Mouse (Mus musculus): ENCODE results near the gene Adcy1.
"Not testable (repeated sequence)": the region's sequence is repeated elsewhere in the genome, so short reads cannot be mapped to it uniquely, and the experiment has no call there.

Gene Adcy1

DNA sequence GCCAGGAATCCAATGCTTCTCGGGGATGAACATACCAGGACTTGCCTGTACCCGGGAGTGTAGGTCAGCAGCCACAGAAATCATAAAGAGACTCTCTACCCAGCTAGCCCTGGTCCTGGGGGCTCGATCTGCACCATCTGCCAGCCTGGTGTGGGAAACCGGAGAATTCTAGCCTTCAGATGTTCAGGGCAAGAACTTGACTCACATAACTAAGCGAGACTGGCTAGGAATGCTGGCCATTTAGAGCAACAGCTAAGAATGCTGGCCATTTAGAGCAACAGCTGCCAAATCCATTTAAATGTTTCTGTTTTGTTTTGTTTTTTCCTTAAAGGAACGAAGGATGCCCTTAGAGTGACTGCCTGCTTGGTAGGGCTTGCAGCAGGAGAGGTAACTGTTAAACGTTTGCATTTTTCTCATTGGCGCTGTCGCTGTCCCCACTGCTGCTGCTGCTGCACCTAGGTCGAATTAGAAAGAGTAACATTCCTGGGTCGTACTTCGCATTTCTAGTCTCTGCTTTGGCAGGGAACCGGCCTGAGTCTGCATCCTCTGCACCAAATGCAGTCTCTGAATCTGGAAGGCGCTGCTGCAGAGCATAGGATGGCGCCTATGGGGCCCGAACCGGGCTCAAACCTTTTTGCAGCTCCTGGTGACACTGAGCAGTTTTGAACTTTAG, 149.0 kb downstream of the Adcy1 start:
- no peak for DNase-seq (ENCODE audit: extremely low read depth, insufficient read length, low spot score)

DNA sequence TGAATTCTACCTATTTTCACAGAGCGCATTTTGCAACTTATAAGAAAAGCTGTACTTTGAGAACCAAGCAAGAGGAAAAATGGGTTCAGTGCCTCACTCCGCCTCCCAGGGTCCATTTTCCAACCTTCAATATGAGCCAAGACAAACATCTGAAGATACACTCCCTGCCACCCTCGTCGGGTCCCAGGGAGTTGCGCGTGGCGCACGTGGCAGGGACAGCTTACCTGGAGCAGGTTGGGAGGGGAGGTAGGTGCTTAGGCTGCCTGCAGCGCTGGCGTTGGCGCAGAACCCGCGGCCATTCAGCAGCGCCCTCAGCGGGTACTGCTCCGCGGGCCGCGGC, 149.8 kb downstream of the Adcy1 start:
- DNase-seq (ENCODE audit: extremely low read depth, insufficient read length, low spot score) = no peak

DNA sequence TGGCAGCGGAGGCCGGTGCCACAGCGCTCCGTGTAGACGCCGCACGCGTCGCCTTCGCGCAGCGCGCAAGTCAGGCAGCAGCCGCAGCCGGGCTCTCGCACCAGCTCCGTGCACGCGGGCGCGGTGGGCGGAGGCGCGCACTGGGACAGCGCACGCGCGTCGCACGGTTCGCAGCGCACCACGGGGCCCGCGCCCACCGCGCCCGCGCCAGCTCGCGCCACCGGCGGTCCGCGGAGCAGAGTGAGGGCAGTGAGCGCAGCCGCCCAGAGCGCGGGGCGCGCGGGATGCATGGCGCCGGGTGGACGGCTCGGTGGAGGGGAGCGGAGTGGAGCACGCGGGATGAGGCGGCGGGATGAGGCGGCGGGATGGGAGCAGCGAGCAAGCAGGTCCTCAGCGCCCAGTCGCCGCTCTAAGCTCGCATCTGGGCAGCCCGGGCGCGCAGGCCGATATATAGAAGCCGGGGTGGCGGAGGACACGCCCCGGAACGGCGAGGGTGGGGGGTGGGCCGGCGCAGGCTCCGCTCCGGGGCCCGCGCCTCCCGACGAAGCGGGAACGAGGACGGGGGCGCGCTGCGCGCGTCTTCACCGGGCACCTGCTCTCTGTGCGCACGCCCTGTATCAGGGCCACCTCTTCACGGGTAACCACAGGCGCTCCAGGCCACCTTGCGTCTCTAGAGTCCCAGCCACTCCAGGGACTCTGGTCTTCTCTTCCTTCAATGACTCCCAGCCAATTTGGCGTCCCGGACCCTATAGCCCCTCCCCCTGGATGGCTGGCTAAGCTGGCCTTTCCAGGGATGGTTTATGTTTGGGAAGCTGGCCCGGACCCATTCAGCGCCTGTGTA, 150.4 kb downstream of the Adcy1 start, which contains the start of gene Igfbp3:
TSS of gene Igfbp3 (minus strand) at position 423 of the 841 bp plus-strand sequence.
- no peak for DNase-seq (ENCODE audit: extremely low read depth, insufficient read length, low spot score)

DNA sequence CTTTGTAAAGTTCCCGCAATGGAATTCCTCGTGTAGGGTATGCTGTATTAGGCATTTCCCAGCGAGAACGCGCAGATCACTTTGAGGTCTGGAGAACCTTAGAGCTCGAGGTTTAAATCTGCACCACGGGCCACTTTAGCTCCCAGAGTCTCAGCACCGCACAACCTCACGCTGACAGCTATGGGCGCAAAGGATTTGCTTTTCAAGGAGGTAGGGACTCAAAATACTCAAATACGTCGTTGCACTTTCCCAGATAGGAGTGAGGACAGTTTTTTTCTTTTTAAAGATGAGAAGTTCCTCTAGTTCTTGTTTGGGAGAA, 151.0 kb downstream of the Adcy1 start:
- no peak for DNase-seq (ENCODE audit: extremely low read depth, insufficient read length, low spot score)

DNA sequence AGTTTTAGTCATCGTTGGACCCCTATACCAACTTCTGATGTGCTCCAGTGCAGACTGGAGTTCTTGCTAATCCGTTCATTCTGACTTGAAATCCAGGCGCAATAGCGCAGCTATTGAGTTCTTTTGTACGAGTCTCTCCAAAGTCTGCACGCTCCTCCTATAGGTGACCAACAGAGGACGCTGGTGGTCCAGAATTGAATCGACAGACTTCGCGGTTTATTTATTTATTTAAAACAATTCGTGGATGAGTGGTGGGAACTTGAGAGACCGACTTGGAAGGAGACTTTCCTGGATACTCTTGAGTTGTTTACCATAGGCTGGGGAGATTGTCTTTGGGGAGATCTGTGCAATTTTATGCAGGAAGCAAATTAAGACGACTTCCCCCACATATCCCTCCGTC, 151.5 kb downstream of the Adcy1 start:
- no peak for DNase-seq (ENCODE audit: extremely low read depth, insufficient read length, low spot score)

DNA sequence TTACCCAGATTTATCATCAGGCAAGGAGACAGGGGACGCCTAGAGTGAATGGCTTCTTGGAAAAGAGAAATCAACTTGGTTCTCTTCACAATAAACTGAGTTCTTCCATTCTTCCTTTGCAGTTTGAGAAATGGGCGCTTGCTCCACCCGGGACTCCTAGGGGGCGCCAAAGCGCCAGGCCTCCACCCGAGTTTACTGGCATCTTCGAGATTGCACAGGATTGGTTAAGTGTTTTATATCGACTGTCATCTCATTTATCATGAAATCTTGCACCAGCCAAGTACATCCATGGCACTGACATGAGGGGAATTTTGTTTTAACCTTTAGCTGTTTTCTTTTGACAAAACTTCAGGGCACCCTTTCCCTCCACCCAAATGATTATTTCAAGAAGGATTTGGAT, 152.4 kb downstream of the Adcy1 start:
- peak; percentile 52 for DNase-seq (ENCODE audit: extremely low read depth, insufficient read length, low spot score)

DNA sequence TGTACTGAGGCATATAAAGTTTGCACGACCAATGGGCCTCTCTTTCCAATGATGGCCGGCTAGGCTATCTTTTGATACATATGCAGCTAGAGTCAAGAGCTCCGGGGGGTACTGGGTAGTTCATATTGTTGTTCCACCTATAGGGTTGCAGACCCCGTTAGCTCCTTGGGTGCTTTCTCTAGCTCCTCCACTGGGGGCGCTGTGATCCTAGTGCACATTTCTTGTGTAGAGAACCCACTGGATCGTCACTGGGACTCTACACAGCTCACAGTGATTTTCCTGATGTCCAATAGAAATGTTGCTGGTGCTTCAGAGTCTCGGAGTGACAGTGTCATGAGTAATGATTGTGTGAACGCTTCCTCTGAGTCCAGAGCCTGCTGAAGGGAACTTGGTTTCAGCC, 158.5 kb downstream of the Adcy1 start:
- not testable (repeated sequence) for DNase-seq (ENCODE audit: extremely low read depth, insufficient read length, low spot score)

DNA sequence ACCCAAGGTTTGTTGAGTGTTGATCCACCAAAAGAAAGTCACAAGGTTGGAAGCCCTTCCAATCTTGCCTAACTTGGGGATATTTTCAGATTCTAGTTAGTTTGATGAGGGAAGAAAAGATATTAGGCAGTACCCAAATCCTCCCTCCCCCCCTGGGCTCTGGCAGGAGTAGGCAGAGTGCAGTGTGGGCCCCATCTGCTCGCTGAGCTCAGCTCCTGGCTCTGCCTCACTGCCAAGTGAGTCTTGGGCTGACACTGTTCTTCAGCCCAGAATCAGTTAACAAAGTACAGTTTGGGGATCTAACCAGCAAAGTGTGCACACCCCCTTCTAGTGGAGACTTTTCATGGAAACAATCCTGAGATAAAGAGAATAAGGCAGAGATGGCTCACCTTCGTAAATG, 162.9 kb downstream of the Adcy1 start:
- no peak for DNase-seq (ENCODE audit: extremely low read depth, insufficient read length, low spot score)

DNA sequence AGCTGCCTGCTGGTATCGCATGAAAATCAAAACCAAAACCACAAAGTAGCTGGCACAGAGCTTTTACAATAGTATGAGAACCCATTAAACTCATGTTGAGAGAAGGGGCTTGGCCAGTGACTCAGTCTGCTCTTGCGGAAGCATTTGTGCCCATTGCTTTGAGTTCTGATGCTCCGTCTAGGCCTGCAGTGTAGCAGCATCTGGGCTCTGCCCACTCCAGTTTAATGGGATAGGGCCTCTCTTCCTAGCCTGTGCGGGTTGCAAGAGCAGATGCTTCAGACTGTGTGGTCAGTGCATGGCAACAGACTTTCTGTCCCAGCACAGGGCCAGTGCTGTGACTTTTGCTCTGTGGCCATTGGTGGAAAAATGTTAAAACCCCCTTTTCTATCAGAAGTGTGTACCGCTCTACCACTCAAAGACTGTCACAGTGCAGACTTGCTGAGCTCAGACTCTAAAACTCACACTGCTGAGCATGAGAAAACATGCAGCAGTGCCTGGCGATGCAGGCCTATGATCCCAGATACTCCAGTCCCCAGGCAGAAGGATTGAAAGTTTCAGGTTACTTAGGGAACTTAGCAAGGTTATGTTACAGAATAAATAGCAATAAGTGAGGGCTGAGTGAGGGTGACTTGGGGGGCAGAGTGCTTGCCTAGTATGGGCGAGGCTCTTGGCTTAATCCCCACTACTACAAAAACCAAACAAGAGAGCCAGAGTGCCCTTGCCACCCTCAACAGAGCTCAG, 163.7 kb downstream of the Adcy1 start:
- DNase-seq (ENCODE audit: extremely low read depth, insufficient read length, low spot score) = no peak

DNA sequence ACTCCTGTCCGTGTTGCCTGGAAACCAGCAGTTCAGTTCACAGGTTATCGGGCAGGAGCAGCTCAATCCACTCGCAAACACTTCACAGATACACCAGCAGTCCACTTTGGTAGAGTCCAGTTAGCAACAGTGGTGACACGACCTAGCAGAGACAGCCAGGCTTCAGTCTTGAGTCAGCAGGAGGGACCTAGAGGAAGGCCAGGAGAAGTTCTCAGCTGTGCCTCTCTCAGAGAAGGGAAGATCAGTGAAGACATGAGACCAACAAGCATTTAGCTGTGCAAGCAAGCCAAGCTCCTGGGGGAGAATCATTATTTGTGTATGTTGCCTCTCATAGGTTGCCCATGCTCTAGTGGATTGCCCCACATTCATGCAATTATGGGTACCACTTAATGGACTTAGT, 164.8 kb downstream of the Adcy1 start:
- DNase-seq (ENCODE audit: extremely low read depth, insufficient read length, low spot score) = no peak

Data from 3134 (cell line).